Mouse (Mus musculus) G1E (cell line): ENCODE results near the gene Nlrp10.

Experiments
- CTCF ChIP-seq: IDR thresholded peaks from 2 replicates; pipeline ENCODE4 v1.5.1; 2012; ENCODE audit warnings: low read depth, low read length, inconsistent platforms, mixed read lengths
- TAL1 ChIP-seq: conservative IDR thresholded peaks from 2 replicates; pipeline ENCODE4 v1.6.1; 2012; ENCODE audit warnings: low read depth, low read length, inconsistent platforms, mixed read lengths

GRCm38 (mm10) chr7:108950762-108951331, 20.9 kb upstream of the Nlrp10 start:
- no peak for TF ChIP-seq CTCF
- no peak for TF ChIP-seq TAL1
